Mouse (Mus musculus) urinary bladder, postnatal 25 days (tissue): ENCODE measurements around the gene Rabl2.

Experiments
- DNase-seq: peaks from one replicate; pipeline ENCODE4 v3.0.0; 2022; ENCODE audit warnings: low spot score

Gene Rabl2

GRCm38 (mm10) chr15:89550506-89550905 is 41.2 kb downstream of the Rabl2 start:
- DNase-seq, result no peak

GRCm38 (mm10) chr15:89548837-89549236 is 42.9 kb downstream of the Rabl2 start:
- DNase-seq, result no peak

GRCm38 (mm10) chr15:89547824-89548601 is 43.7 kb downstream of the Rabl2 start:
- DNase-seq, result no peak

- no peak for DNase-seq
Measured at GRCm38 (mm10) chr15:89547321-89547720, 44.4 kb downstream of the Rabl2 start.

GRCm38 (mm10) chr15:89544171-89544570 is 47.6 kb downstream of the Rabl2 start:
- no peak for DNase-seq

- no peak for DNase-seq
Measured at GRCm38 (mm10) chr15:89533843-89534207, 57.9 kb downstream of the Rabl2 start.

GRCm38 (mm10) chr15:89532924-89533842 is 58.5 kb downstream of the Rabl2 start:
- no peak for DNase-seq
